Mouse (Mus musculus): Measurements from ENCODE around the gene Jund.

DNA sequence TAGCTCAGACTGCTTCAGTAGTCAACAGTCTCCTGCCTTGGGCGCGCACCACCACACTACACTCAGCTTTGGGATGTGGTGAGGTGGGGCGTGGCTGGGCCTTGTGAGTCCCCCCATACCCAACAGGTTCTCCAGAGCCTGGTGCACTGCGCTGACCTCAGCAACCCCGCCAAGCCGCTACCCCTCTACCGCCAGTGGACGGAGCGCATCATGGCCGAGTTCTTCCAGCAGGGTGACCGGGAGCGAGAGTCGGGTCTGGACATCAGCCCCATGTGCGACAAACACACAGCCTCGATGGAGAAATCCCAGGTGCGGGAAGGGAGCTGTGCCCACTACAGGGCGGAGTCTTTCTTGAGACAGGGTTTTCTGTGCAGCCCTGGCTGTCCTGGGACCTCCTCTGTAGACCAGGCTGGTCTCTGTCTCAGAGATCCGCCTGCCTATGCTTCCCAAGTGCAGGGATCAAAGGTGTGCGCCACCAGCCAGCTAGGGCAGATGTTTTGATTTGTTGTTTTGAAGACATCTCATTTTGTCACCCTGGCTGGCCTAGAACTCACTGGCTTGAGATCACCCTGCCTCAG lies 50.4 kb downstream of the Jund start:
- TF ChIP-seq EP300 (IDR thresholded peaks at IDR 0.05; ENCODE audit: insufficient read depth, low read depth, low read length): no peak
- TF ChIP-seq CTCF (IDR thresholded peaks at IDR 0.05): no peak
- no peak for TF ChIP-seq POLR2A (IDR thresholded peaks at IDR 0.05; ENCODE audit: insufficient read depth, low read depth, low read length)

Data from heart, adult 2 months (tissue).